Mouse (Mus musculus): ENCODE measurements around the gene Stk39. TPM values are rescaled to one million over a fixed set of nuclear protein-coding genes. Genes with fewer than 3 reads are reported as not detected.

Stk39 gene
- polyA plus RNA-seq, 1 experiment = not detected

DNA sequence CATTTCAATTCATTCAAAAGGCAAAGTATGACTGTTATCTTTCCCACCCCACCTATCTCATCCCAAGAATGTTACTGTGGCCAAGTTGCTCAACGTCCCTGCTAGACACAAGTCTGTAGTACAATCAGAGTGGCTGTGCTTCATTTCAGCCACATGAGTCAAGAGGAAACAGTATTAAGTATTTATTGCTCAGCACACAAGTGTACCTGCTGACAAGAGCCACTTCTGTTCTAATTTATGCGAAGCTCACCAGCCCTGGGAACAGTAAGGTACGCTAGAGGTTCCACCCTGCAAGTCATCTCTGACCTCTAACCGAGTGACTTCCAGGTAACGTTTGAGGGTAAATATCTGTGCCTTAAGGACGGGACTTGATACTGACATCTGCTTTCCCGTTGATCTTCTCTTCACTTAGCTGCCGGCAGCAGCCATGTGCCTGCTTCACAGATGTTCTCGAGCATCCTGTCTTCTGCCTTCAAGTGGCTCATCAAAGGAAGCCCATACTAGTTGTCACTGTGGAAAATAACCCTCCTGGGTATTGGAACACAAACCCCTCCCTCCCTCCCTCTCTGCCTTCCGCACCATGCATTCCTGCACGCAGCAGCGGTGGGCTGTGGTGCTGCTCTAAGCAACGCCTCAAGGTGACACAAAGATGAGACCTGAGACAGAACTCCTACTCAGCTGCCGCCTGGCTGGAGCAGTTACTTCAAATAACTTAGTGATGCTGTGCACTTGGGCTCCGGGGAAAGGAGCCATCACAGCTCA, 36.4 kb downstream of the Stk39 start:
- TF ChIP-seq GATA1 (IDR thresholded peaks at IDR 0.05; ENCODE audit: low read length) = no peak

DNA sequence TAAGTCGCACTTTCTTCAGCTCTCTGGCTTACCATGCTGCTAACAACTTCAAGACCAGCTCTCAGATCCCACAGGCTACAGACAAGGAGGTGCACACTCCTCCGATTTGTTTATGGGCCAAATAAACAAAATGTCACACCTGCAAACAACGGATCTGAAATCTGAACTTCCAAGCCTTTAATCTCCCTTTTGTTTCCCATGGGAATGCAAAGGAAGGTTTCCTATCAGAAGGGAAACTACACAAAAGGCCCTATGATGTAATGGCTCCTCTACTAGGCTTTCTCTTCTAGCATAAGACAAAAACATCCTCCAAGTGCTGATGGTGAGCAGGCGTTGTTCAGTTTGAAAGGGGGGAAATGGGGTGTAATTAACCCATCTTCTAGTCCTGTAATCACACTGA, 37.1 kb downstream of the Stk39 start:
- TF ChIP-seq GATA1 (IDR thresholded peaks at IDR 0.05; ENCODE audit: low read length) = no peak

DNA sequence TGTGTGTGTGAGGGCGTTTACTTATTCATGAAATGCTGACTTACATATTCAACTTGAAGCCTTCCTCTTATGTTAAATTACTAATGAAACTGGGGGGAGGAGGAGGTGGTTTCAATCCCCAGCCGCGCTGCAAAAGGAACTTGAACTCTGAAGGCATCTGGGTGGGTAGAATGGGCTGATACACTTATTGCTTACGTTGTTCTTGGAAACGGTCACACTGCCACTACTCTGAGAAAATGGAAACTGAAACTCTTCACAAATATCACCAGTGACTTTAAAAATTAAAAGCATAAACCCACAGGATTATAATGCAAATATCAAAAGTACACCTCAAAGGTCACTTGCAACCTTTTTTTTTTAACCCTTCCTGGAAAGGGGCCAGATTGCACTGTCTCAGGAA, 37.5 kb downstream of the Stk39 start:
- no peak for TF ChIP-seq GATA1 (IDR thresholded peaks at IDR 0.05; ENCODE audit: low read length)

DNA sequence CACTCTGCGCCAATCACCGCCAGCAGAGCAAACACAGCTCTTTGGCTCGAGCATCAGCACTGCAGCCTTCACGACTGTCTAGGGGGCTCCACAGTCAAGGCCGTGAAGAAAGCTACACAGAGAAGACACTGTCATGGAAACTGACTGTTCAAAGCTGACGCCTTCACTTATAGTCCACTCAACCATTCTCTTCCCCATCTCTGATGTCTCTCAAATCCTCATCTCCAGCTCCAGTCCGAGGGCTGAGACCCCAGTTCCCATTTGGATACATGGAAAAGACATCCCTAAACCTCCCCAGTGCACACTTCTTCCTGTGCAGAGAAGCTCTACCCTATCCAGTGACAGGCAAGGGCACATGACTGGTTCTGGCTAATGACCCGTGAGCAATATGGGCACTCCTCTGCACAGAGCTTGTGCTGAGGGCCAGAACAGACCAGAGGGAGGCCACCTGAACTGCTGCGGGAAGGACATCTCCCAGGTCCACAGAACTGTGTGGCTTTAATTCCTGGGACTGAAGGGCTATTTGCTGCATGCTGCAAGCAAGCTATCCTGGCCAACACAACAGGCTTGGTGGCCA, 38.2 kb downstream of the Stk39 start:
- no peak for TF ChIP-seq GATA1 (IDR thresholded peaks at IDR 0.05; ENCODE audit: low read length)

DNA sequence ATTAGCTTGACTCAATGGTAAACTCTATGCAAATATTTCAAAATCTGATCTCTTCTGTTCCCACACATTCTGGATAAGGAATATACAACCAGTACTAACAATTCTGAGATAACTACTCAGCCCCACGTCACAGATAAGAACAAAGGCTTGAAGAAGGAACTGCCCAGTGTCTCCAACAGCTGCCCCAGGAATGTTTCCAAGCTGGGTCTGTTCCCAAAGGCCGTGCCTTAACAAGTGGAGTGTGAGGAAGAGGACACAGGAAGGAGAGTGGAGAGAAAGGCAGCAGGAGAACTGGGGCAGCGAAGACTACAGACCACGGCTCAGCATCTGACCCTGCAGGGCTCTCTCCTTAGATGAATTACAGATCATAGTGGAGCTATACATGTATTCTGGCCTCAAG, 39.2 kb downstream of the Stk39 start:
- no peak for TF ChIP-seq GATA1 (IDR thresholded peaks at IDR 0.05; ENCODE audit: low read length)

DNA sequence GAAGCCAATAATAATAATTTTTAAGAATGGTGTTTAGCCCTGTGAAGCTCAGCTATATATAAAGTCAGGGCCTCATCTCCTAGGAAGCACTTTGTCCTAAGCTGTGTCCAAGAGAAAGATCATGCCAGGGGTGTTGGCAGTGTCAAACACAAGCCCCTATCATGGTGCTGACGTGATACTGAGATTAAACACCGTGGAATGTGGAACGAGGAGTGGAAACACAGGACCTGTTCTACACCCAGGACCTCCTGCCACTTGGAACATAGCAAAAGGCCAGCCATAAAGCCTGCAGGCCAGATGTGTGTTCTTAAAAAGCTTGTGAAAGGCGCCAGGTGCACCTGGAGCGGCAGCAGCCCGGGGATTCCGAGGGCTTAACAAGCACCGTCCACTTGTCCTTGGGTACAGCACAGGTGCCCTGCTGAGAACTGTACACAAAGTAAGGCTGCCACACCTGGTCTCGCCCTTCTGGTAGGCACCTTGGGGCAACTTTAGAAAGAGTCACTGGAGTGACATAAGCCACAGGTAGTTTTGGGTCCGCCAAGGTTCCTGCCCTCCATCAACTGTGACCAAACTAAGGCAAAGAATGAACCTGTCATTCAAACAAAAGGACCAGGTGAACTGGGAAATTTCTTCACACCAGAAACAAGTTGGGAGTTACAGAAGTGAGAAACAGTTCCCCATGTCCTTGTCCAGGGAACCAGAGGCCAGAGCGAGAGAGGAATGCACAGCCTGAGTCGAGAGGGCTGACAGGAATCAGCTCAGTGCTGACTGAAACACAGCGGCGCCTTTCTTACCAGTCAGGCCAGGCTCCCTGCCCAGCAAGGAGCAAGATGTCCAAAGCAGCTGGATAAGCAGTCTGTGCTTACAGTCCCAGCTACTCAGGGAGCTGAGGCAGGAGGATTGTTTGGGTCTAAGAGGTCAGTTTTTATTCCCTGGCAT, 40.8 kb downstream of the Stk39 start:
- no peak for TF ChIP-seq GATA1 (IDR thresholded peaks at IDR 0.05; ENCODE audit: low read length)

DNA sequence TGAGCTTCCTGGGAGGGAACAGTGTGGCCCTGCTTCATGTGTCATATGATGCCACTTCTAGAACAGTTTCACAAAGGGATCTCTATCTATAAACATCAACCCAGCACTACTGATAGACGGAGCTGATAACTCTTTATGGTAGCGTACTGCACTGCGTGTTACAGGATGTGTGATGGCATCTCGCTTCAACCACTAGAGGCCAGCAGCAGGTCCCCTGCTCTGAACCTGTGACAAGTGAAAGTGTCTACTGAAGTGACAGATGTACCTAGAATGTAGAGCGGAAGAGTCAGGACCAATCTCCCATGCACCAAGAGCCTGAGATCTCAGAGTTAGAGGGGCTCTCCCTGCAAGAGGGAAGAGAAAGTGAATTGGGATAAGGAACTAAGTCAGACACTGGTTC, 41.6 kb downstream of the Stk39 start:
- TF ChIP-seq GATA1 (IDR thresholded peaks at IDR 0.05; ENCODE audit: low read length) = no peak

DNA sequence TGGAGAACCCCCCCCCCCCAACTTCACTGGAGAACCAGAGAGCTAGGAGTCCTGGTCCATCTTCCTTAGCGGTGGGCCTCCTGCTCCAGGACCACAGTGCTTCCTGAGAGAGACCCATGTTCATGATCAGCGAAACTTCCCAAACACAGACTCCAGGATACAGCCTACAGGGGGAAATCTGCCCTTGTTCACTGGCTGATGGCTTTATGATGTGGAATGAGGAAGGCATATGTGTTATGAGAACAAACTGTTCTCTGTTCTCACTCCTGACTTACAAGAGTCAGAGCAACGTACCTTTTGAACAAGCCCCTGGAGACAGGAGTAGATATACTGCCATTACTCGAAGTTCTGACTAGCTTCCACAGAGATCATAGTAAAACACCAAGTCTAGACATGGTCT, 42.6 kb downstream of the Stk39 start:
- no peak for TF ChIP-seq GATA1 (IDR thresholded peaks at IDR 0.05; ENCODE audit: low read length)

DNA sequence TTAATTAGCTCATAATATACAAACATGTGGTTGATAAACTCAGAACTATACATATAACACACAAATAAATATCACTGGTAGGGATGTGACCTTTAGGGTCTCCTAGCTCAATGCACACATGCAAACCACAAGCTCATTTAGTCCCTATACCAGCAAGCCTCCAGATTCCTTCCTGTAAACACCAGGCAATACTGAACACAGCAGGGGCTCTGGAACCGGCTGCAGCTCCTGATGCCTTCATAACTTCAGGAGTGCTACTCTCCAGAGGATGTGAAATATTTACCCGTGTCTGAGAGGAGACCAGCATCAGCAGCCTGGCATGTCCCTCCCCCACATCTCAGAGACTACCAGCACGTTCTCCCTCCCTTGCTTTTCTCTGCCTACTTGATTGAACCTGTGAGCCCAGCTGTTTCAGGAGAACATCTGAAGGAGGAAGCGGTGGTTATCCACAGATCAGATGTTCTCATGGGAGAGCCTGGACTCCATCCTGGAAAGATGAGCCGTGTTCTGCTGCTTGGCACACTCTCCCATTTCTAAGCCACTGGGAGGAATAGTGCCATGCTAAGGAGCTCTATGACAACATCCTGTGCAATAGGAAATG, 45.0 kb downstream of the Stk39 start:
- no peak for TF ChIP-seq GATA1 (IDR thresholded peaks at IDR 0.05; ENCODE audit: low read length)

DNA sequence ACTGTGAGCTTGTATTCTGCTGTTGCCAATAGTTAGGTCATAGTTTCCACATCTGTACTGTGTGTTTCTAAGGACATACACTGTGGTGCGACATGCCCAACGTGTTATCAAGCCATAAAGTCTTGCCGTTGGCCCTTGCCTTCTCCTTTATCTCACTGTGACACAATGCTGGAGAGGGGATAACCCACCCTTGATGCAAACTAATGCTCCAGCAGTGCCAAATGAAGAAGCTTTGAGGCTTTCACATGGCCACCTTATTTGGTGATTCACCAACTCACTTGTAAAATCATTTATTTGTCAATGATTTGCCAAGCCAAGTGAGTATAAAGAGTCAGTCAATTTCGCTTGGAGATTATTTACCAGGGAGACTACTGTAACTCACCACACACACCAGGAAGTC, 46.0 kb downstream of the Stk39 start:
- no peak for TF ChIP-seq GATA1 (IDR thresholded peaks at IDR 0.05; ENCODE audit: low read length)

DNA sequence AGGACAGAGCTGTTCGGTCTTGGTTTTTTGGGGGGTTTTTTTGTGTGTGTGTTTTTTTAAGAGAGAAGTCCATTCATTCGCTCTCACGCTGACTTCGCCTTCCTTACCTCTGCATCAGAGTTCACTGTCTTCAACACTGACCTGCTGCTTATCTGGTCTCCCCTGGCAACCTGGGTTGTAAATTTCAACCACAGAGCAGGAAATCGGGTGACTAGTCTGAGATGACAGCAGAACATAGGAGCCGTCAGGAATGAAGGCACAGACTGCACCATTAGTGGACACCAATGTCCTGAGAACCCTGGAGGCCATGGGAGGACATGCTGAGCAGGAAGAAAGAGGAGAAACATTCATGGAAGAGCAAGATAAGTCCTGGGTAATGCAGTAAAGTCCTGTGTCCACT, 51.1 kb downstream of the Stk39 start:
- TF ChIP-seq GATA1 (IDR thresholded peaks at IDR 0.05; ENCODE audit: low read length) = no peak

DNA sequence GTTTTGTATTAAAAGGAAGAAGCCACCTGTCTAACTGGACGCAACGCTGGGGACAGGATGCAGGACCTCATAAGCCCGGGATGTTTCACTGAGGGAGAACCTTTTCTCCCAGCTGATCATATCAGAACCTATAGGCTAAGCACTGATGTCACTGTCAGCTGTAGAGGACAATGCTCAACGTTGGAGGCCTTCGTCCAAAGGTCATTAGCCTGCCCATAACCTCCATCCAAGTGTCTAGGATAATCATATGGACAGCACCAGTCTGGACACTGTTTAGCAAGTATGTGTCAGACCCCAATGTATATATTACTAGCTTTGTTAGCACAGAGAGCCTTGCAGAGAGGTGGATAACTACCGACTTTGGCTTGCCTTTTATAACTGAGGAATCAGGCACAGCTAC, 51.8 kb downstream of the Stk39 start:
- no peak for TF ChIP-seq GATA1 (IDR thresholded peaks at IDR 0.05; ENCODE audit: low read length)

DNA sequence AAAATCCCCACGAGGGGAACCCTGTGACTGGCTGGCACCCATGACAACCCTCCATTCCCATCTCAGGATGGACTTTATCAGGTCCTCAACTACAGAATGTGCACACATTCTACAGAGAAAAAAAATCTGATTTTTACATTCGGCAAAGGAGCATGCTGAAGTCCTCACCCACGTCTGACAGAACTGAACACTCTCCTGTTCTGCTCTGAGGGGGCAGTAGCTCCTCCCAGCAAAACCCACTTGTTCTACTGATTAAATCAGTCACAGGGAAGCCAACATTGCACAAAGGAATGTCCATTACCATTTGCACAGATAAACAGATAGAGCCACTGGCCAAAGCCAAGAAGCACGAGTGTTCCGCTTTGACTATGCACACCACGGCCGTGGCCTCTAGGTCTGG, 52.3 kb downstream of the Stk39 start:
- no peak for TF ChIP-seq GATA1 (IDR thresholded peaks at IDR 0.05; ENCODE audit: low read length)

DNA sequence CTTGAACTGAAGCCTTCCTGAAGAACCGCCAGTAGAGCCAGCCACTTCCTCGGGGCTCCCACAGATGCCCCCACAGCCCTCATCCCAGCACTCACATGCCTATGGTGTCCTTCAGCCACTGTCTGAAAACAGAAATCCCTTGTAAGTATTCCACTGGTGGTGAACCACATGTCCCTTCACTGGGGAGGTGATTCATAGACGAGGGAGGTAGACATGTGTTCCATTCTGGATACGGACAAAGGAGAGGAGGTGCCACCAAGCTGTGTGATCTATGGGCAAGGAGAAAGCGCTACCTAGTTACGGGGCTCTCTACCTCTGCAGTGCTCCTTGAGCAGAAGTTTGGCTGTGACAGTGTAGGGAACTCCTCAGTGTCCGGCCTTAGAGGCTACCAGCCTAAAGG, 52.9 kb downstream of the Stk39 start:
- TF ChIP-seq GATA1 (IDR thresholded peaks at IDR 0.05; ENCODE audit: low read length) = no peak

DNA sequence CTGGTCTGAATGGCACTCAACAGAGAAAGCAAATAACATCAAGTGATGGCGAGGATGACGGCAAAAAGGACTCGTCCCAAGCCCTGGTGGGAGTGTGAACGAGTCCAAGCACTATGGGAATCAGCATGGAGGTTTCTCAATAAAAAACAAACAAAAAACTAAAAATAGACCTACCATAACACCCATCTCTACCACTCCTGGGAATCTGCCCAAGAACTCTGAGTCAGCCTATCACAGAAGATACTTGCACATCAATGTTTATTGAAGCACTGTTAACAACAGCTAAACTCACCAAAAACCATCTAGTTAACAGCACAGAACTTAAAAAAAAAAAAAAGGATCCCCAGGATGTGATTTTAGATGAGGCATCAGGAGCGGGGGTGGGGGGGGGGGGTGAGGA, 55.0 kb downstream of the Stk39 start:
- TF ChIP-seq GATA1 (IDR thresholded peaks at IDR 0.05; ENCODE audit: low read length) = no peak

DNA sequence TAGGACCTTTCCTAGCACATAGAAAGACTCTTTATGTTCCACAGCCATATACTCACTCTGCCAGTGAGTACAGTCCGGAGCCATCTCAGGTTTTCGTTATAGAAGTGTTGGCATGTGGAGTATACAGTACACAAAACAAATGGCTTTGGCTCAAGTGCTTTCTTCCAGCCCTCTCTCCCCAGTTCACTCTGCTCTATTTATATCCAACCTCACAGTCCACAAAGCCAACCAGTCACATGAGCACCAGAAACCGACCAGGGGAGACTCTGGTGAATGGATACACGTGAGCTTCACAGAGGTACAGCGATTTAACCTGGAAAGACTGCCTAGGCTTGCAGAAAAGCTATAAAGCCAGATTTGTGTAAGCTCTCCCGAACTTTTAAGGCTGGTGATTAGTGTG, 56.4 kb downstream of the Stk39 start:
- TF ChIP-seq GATA1 (IDR thresholded peaks at IDR 0.05; ENCODE audit: low read length) = no peak

All from G1E-ER4 (cell line).